Mouse (Mus musculus) liver, adult 2 months (tissue): ENCODE measurements around the gene Wdr60.

Experiments used
- CTCF ChIP-seq: fragments of 200-500 bp; IDR thresholded peaks from 2 replicates; pipeline ENCODE4 v1.5.1; 2011; ENCODE audit warnings: low read depth, low read length, control low read depth
- POLR2A ChIP-seq: fragments of 200-500 bp; IDR thresholded peaks from 2 replicates; pipeline ENCODE4 v1.6.1; 2011; ENCODE audit warnings: low read length, control low read depth; ENCODE audit not compliant: insufficient read depth; ENCODE audit errors: extremely low read depth

GRCm38 (mm10) chr12:116194641-116195040 lies 68.2 kb downstream of the Wdr60 start:
- TF ChIP-seq CTCF (no peak), POLR2A (no peak)
